Mouse (Mus musculus): ENCODE measurements around the gene Pi4kb.

DNA sequence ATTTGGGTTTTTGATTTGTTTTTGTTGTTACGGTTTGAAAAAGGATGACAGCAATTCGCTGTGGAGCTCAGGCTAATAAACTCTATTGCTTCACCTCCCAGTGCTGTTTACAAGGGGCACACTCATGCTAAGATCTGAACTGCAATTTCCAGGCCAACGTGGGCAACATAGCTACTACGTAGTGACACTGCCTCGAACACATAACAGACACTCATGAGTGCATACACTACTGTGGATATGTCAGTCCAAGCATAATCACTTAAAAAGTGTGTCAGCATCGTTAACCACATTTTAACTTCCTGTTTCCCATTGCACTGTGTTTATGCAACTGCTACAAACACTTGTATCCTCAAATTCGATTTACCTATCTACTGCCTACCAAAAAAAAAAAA lies 68.3 kb downstream of the Pi4kb start:
- TF ChIP-seq MAX (IDR thresholded peaks at IDR 0.05) (no peak), FOSL1 (IDR thresholded peaks at IDR 0.05; ENCODE audit: insufficient read depth, low read length, poor library complexity, severe bottlenecking) (no peak), CTCF (IDR thresholded peaks at IDR 0.05; ENCODE audit: control insufficient read depth, insufficient read depth, insufficient read length) (no peak), USF1 (IDR thresholded peaks at IDR 0.05; ENCODE audit: low read depth) (no peak), MYOD1 (IDR thresholded peaks at IDR 0.05; ENCODE audit: control insufficient read depth, insufficient read length, low read depth) (no peak), CEBPB (IDR thresholded peaks at IDR 0.05; ENCODE audit: low read depth) (no peak)
